Mouse (Mus musculus): ENCODE measurements at regions not wholly inside any gene's neighbourhood (a gene's known extent, or its start where the extent isn't known, plus 50 kb on each side); places are given as distances from the start of the nearest gene placed in this dataset.

DNA sequence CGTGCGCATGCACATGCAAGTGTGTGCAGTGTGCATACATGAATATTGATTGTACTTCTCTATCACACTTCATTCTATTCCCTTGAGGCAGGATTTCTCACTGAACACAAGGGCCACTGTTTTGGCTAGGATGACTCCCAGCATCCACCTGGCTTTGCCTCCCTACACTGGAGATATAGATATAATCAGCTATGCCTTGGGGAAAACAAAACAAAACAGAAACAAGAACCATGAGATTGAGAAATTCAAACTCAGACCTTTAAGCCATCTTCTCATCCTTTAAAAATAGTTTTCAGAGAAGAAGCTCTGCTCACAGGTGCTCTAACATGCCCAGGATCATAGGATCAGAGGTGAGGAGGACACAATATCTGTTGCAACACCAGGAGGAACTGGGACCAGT is 469.6 kb upstream of the Tbl1xr1 start:
- Histone ChIP-seq H3K27me3 (ENCODE audit: control insufficient read depth in 1 of 2, insufficient read depth in 2 of 2, low read length in 2 of 2) (no peaks in the 10 kb centered on the region), H3K79me2 (ENCODE audit: control insufficient read depth, insufficient read depth, low read length, poor library complexity) (no peaks in the 10 kb centered on the region), H3K9me3 (replicated peaks; ENCODE audit: insufficient read depth, low read length) (no peaks in the 10 kb centered on the region), H3K4me3 (ENCODE audit: control insufficient read depth in 1 of 2, insufficient read depth in 1 of 2, low read depth in 2 of 2, low read length in 2 of 2) (no peak overlapping the region), H3K9ac (ENCODE audit: control insufficient read depth, low read depth, low read length, poor library complexity, severe bottlenecking) (no peak overlapping the region), H3K36me3 (ENCODE audit: control insufficient read depth in 1 of 2, insufficient read depth in 2 of 2, low read length in 2 of 2) (no peaks in the 10 kb centered on the region), H3K4me1 (ENCODE audit: control insufficient read depth in 1 of 2, insufficient read depth in 2 of 2, low read length in 2 of 2) (0 out of 4 replicates have a peak, but pooled peaks cover 0 to 2% of the 10 kb centered on the region in 2 experiments), H3K27ac (ENCODE audit: control insufficient read depth, low read depth, low read length) (no peak overlapping the region)
- TF ChIP-seq KAT2A (conservative IDR thresholded peaks at IDR 0.05; ENCODE audit: low read depth, low read length) (no peak), UBTF (IDR thresholded peaks at IDR 0.05; ENCODE audit: borderline replicate concordance, insufficient read depth, low read depth, low read length) (no peak), POLR2AphosphoS5 (IDR thresholded peaks at IDR 0.05; ENCODE audit: borderline replicate concordance, low read depth, low read length) (no peak), SMC3 (IDR thresholded peaks at IDR 0.05; ENCODE audit: low read depth, low read length) (no peak), ELF1 (IDR thresholded peaks at IDR 0.05; ENCODE audit: low read depth, low read length) (no peak), TAL1 (IDR thresholded peaks at IDR 0.05; ENCODE audit: low read length) (no peak), MAZ (IDR thresholded peaks at IDR 0.05; ENCODE audit: low read depth, low read length) (no peak), NELFE (IDR thresholded peaks at IDR 0.05; ENCODE audit: low read depth, low read length) (no peak), TBP (IDR thresholded peaks at IDR 0.05; ENCODE audit: low read depth, low read length) (no peak), RCOR1 (IDR thresholded peaks at IDR 0.05; ENCODE audit: low read depth, low read length) (no peak), ZKSCAN1 (IDR thresholded peaks at IDR 0.05; ENCODE audit: low read depth, low read length) (no peak)
- DNase-seq (ENCODE audit: low read depth, low spot score): no peak

DNA sequence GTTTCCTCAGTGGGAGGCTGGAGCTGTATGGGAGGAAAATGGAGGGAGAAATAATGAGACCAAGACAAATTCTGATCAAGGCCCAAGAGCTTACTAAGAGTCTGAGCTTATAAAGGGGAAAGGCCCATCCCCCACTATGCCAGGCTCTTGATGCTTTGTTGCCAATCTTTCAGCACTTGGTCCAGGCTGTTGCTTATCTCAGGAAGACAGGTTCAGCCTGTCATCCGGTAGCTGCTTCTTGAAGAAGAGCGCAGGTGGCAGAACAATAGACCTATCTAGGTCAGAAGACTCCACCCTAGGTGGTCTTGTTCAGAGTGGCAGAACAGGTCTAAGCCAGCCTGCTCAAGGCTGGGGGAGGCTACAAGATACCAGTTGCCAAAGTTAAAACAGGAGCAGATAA is 466.2 kb upstream of the Tbl1xr1 start:
- no peak overlapping the region for H3K9ac ChIP-seq (ENCODE audit: control insufficient read depth, low read depth, low read length, poor library complexity, severe bottlenecking)
- H3K36me3 ChIP-seq (ENCODE audit: control insufficient read depth in 1 of 2, insufficient read depth in 2 of 2, low read length in 2 of 2): no peaks in the 10 kb centered on the region
- no peak overlapping the region for H3K27ac ChIP-seq (ENCODE audit: control insufficient read depth, low read depth, low read length)
- H3K4me3 ChIP-seq (ENCODE audit: control insufficient read depth in 1 of 2, insufficient read depth in 1 of 2, low read depth in 2 of 2, low read length in 2 of 2): no peak overlapping the region
- H3K9me3 ChIP-seq (replicated peaks; ENCODE audit: insufficient read depth, low read length): no peaks in the 10 kb centered on the region
- no peaks in the 10 kb centered on the region for H3K79me2 ChIP-seq (ENCODE audit: control insufficient read depth, insufficient read depth, low read length, poor library complexity)
- DNase-seq (ENCODE audit: low read depth, low spot score): peak; percentile 18
- no peaks in the 10 kb centered on the region for H3K27me3 ChIP-seq (ENCODE audit: control insufficient read depth in 1 of 2, insufficient read depth in 2 of 2, low read length in 2 of 2)
- 0 out of 4 replicates have a peak, but pooled peaks cover 0 to 2% of the 10 kb centered on the region in 2 experiments for H3K4me1 ChIP-seq (ENCODE audit: control insufficient read depth in 1 of 2, insufficient read depth in 2 of 2, low read length in 2 of 2)
- TF ChIP-seq RCOR1 (IDR thresholded peaks at IDR 0.05; ENCODE audit: low read depth, low read length): no peak
- no peak for TF ChIP-seq KAT2A (conservative IDR thresholded peaks at IDR 0.05; ENCODE audit: low read depth, low read length)
- 0 out of 2 replicates have a peak, but pooled peaks have one; percentile 20 for TF ChIP-seq ETS1 (IDR thresholded peaks at IDR 0.05; ENCODE audit: low read depth, low read length)
- TF ChIP-seq RAD21 (IDR thresholded peaks at IDR 0.05; ENCODE audit: low read depth, low read length): no peak
- no peak for TF ChIP-seq ZNF384 (IDR thresholded peaks at IDR 0.05; ENCODE audit: low read depth, low read length)
- no peak for TF ChIP-seq MXI1 (IDR thresholded peaks at IDR 0.05; ENCODE audit: low read depth, low read length)
- no peak for TF ChIP-seq ZC3H11A (IDR thresholded peaks at IDR 0.05; ENCODE audit: low read depth, low read length)
- TF ChIP-seq POLR2AphosphoS2 (IDR thresholded peaks at IDR 0.05; ENCODE audit: low read length): no peak
- TF ChIP-seq UBTF (IDR thresholded peaks at IDR 0.05; ENCODE audit: borderline replicate concordance, insufficient read depth, low read depth, low read length): no peak
- no peak for TF ChIP-seq POLR2AphosphoS5 (IDR thresholded peaks at IDR 0.05; ENCODE audit: borderline replicate concordance, low read depth, low read length)
- no peak for TF ChIP-seq TBP (IDR thresholded peaks at IDR 0.05; ENCODE audit: low read depth, low read length)
- TF ChIP-seq E2F4 (IDR thresholded peaks at IDR 0.05; ENCODE audit: borderline replicate concordance, low read depth, low read length): no peak
- no peak for TF ChIP-seq GABPA (IDR thresholded peaks at IDR 0.05; ENCODE audit: low read depth, low read length)
- TF ChIP-seq NELFE (IDR thresholded peaks at IDR 0.05; ENCODE audit: low read depth, low read length): no peak
- TF ChIP-seq CHD2 (IDR thresholded peaks at IDR 0.05; ENCODE audit: low read length): no peak
- no peak for TF ChIP-seq SMC3 (IDR thresholded peaks at IDR 0.05; ENCODE audit: low read depth, low read length)
- peak in 1 of 2 experiments; percentile 48; a peak in 2 of 4 replicates for TF ChIP-seq EP300 (IDR thresholded peaks at IDR 0.05; ENCODE audit: low read depth in 1 of 2, low read length in 2 of 2)
- TF ChIP-seq MEF2A (IDR thresholded peaks at IDR 0.05; ENCODE audit: extremely low read depth, insufficient replicate concordance, low read depth, low read length, poor library complexity, severe bottlenecking): no peak
- TF ChIP-seq BHLHE40 (IDR thresholded peaks at IDR 0.05; ENCODE audit: borderline replicate concordance, low read depth, low read length): no peak
- TF ChIP-seq MAZ (IDR thresholded peaks at IDR 0.05; ENCODE audit: low read depth, low read length): no peak
- TF ChIP-seq USF1 (IDR thresholded peaks at IDR 0.05; ENCODE audit: low read depth, low read length): no peak
- TF ChIP-seq ELF1 (IDR thresholded peaks at IDR 0.05; ENCODE audit: low read depth, low read length): no peak
- TF ChIP-seq CHD1 (IDR thresholded peaks at IDR 0.05; ENCODE audit: low read depth, low read length): no peak
- no peak for TF ChIP-seq ZKSCAN1 (IDR thresholded peaks at IDR 0.05; ENCODE audit: low read depth, low read length)
- TF ChIP-seq MYB (IDR thresholded peaks at IDR 0.05; ENCODE audit: low read depth, low read length): no peak
- TF ChIP-seq MAX (IDR thresholded peaks at IDR 0.05; ENCODE audit: low read length): no peak
- TF ChIP-seq ZMIZ1 (IDR thresholded peaks at IDR 0.05; ENCODE audit: low read depth, low read length): no peak
- no peak for TF ChIP-seq USF2 (IDR thresholded peaks at IDR 0.05; ENCODE audit: borderline replicate concordance in 1 of 2, insufficient read depth in 1 of 2, low read depth in 1 of 2, low read length in 2 of 2)
- no peak for TF ChIP-seq POLR2A (IDR thresholded peaks at IDR 0.05; ENCODE audit: control insufficient read depth in 1 of 2, insufficient read depth in 1 of 2, low read depth in 1 of 2, low read length in 2 of 2, poor library complexity in 1 of 2)

Data from MEL (cell line).